Mouse (Mus musculus): ENCODE measurements at regions not wholly inside any gene's neighbourhood (a gene's known extent, or its start where the extent isn't known, plus 50 kb on each side); places are given as distances from the start of the nearest gene placed in this dataset. TPM values are rescaled to one million over a fixed set of nuclear protein-coding genes. Genes with fewer than 3 reads are reported as not detected.

- TF ChIP-seq EP300 (IDR thresholded peaks at IDR 0.05) (no peak), CTCF (IDR thresholded peaks at IDR 0.05) (no peak)
- WGBS: 41% methylated on average over 13 of the region's 13 CpGs
Observed at GRCm38 (mm10) chr6:94750228-94751100, 50.5 kb upstream of the Lrig1 start.

More at GRCm38 (mm10) chr6:94750228-94751100, 50.5 kb upstream of the Lrig1 start:
- Histone ChIP-seq H3K4me3 (ENCODE audit: low read depth, low read length) (no peak overlapping the region), H3K27ac (ENCODE audit: low read length) (no peak overlapping the region), H3K4me1 (ENCODE audit: insufficient read depth, low read depth, low read length) (no peaks in the 10 kb centered on the region), H3K9me3 (ENCODE audit: low read length) (no peaks in the 10 kb centered on the region), H3K27me3 (replicated peaks; ENCODE audit: insufficient read depth, low read length) (no peaks in the 10 kb centered on the region), H3K36me3 (ENCODE audit: insufficient read depth, low read length) (no peaks in the 10 kb centered on the region), H3K4me2 (replicated peaks; ENCODE audit: low read depth, low read length) (no peak overlapping the region), H3K9ac (replicated peaks; ENCODE audit: low read depth) (no peak overlapping the region)
- DNase-seq (ENCODE audit: low spot score) (no peak), ATAC-seq (no peak)

Small RNA genes in the stretch of these regions (microRNA-seq; reads per million reads assigned to microRNA genes)
- gene Gm23364: not detected
